Mouse (Mus musculus): ENCODE results near the gene Teddm3. TPM values are rescaled to one million over a fixed set of nuclear protein-coding genes. Genes with fewer than 3 reads are reported as not detected.

The Teddm3 gene
- polyA plus RNA-seq, 2 experiments, result not detected

GRCm38 (mm10) chr16:21191569-21191968, 37.8 kb upstream of the Teddm3 start:
- no peak for DNase-seq (ENCODE audit: low read depth in 3 of 3, low spot score in 3 of 3)
- no peaks in the 10 kb centered on the region for H3K9me3 ChIP-seq (ENCODE audit: control insufficient read depth, low read length)
- H3K4me1 ChIP-seq (replicated peaks; ENCODE audit: control insufficient read depth in 2 of 2, insufficient read depth in 2 of 2, low read length in 1 of 2), result no peaks in the 10 kb centered on the region
- ATAC-seq (ENCODE audit: insufficient read depth), result no peak
- H3K9ac ChIP-seq (replicated peaks), result no peak overlapping the region
- no peak overlapping the region for H3K4me2 ChIP-seq (ENCODE audit: low read depth)
- TF ChIP-seq EP300 (IDR thresholded peaks at IDR 0.05; ENCODE audit: low read depth) (no peak), CTCF (IDR thresholded peaks at IDR 0.05; ENCODE audit: low read depth) (no peak)
- H3K36me3 ChIP-seq (replicated peaks; ENCODE audit: control insufficient read depth, insufficient read depth, low read depth), result no peaks in the 10 kb centered on the region
- no peak overlapping the region for H3K27ac ChIP-seq
- WGBS (ENCODE audit: insufficient replicate concordance), result 61% methylated on average over 14 of the region's 14 CpGs
- no peak overlapping the region for H3K4me3 ChIP-seq (ENCODE audit: insufficient read depth in 1 of 2, low read depth in 2 of 2, low read length in 2 of 2)
- no peaks in the 10 kb centered on the region for H3K27me3 ChIP-seq (ENCODE audit: control insufficient read depth, insufficient read depth, low read length)

GRCm38 (mm10) chr16:21188345-21188744, 34.5 kb upstream of the Teddm3 start:
- ATAC-seq (ENCODE audit: insufficient read depth) (no peak), DNase-seq (ENCODE audit: low read depth in 3 of 3, low spot score in 3 of 3) (no peak)
- TF ChIP-seq CTCF (IDR thresholded peaks at IDR 0.05; ENCODE audit: low read depth) (peak; percentile 14; the same call in 1 of the 2 replicates), EP300 (IDR thresholded peaks at IDR 0.05; ENCODE audit: low read depth) (no peak)
- WGBS (ENCODE audit: insufficient replicate concordance), result 59% methylated on average over 3 of the region's 3 CpGs
- no peaks in the 10 kb centered on the region for H3K36me3 ChIP-seq (replicated peaks; ENCODE audit: control insufficient read depth, insufficient read depth, low read depth)
- no peak overlapping the region for H3K27ac ChIP-seq
- H3K4me3 ChIP-seq (ENCODE audit: insufficient read depth in 1 of 2, low read depth in 2 of 2, low read length in 2 of 2), result no peak overlapping the region
- no peak overlapping the region for H3K4me2 ChIP-seq (ENCODE audit: low read depth)
- no peaks in the 10 kb centered on the region for H3K27me3 ChIP-seq (ENCODE audit: control insufficient read depth, insufficient read depth, low read length)
- H3K9me3 ChIP-seq (ENCODE audit: control insufficient read depth, low read length), result no peaks in the 10 kb centered on the region
- no peak overlapping the region for H3K9ac ChIP-seq (replicated peaks)
- no peaks in the 10 kb centered on the region for H3K4me1 ChIP-seq (replicated peaks; ENCODE audit: control insufficient read depth in 2 of 2, insufficient read depth in 2 of 2, low read length in 1 of 2)

GRCm38 (mm10) chr16:21187568-21187967, 33.8 kb upstream of the Teddm3 start:
- WGBS (ENCODE audit: insufficient replicate concordance), result 30% methylated on average over 7 of the region's 7 CpGs
- TF ChIP-seq EP300 (IDR thresholded peaks at IDR 0.05; ENCODE audit: low read depth) (no peak), CTCF (IDR thresholded peaks at IDR 0.05; ENCODE audit: low read depth) (no peak)
- no peak for DNase-seq (ENCODE audit: low read depth in 3 of 3, low spot score in 3 of 3)

GRCm38 (mm10) chr16:21184697-21185096, 30.9 kb upstream of the Teddm3 start:
- Histone ChIP-seq H3K36me3 (replicated peaks; ENCODE audit: control insufficient read depth, insufficient read depth, low read depth) (no peaks in the 10 kb centered on the region), H3K9ac (replicated peaks) (no peak overlapping the region), H3K27me3 (ENCODE audit: control insufficient read depth, insufficient read depth, low read length) (no peaks in the 10 kb centered on the region)

More at GRCm38 (mm10) chr16:21187568-21187967, 33.8 kb upstream of the Teddm3 start:
- Histone ChIP-seq H3K36me3 (replicated peaks; ENCODE audit: control insufficient read depth, insufficient read depth, low read depth) (no peaks in the 10 kb centered on the region), H3K4me3 (ENCODE audit: insufficient read depth in 1 of 2, low read depth in 2 of 2, low read length in 2 of 2) (no peak overlapping the region), H3K4me1 (replicated peaks; ENCODE audit: control insufficient read depth in 2 of 2, insufficient read depth in 2 of 2, low read length in 1 of 2) (no peaks in the 10 kb centered on the region), H3K4me2 (ENCODE audit: low read depth) (no peak overlapping the region), H3K9ac (replicated peaks) (no peak overlapping the region), H3K27ac (no peak overlapping the region), H3K9me3 (ENCODE audit: control insufficient read depth, low read length) (no peaks in the 10 kb centered on the region), H3K27me3 (ENCODE audit: control insufficient read depth, insufficient read depth, low read length) (no peaks in the 10 kb centered on the region)
- no peak for ATAC-seq (ENCODE audit: insufficient read depth)

GRCm38 (mm10) chr16:21182108-21182507, 28.3 kb upstream of the Teddm3 start:
- TF ChIP-seq CTCF (IDR thresholded peaks at IDR 0.05; ENCODE audit: low read depth), result no peak
- no peak for TF ChIP-seq EP300 (IDR thresholded peaks at IDR 0.05; ENCODE audit: low read depth)
- Histone ChIP-seq H3K4me2 (ENCODE audit: low read depth) (no peak overlapping the region), H3K9ac (replicated peaks) (no peak overlapping the region), H3K4me1 (replicated peaks; ENCODE audit: control insufficient read depth in 2 of 2, insufficient read depth in 2 of 2, low read length in 1 of 2) (no peaks in the 10 kb centered on the region), H3K27me3 (ENCODE audit: control insufficient read depth, insufficient read depth, low read length) (no peaks in the 10 kb centered on the region), H3K27ac (no peak overlapping the region), H3K36me3 (replicated peaks; ENCODE audit: control insufficient read depth, insufficient read depth, low read depth) (no peaks in the 10 kb centered on the region), H3K4me3 (ENCODE audit: insufficient read depth in 1 of 2, low read depth in 2 of 2, low read length in 2 of 2) (no peak overlapping the region), H3K9me3 (ENCODE audit: control insufficient read depth, low read length) (no peaks in the 10 kb centered on the region)
- DNase-seq (ENCODE audit: low read depth in 3 of 3, low spot score in 3 of 3) (no peak), ATAC-seq (ENCODE audit: insufficient read depth) (no peak)
- WGBS (ENCODE audit: insufficient replicate concordance), result 18% methylated on average over 1 of the region's 1 CpGs

More at GRCm38 (mm10) chr16:21184697-21185096, 30.9 kb upstream of the Teddm3 start:
- ATAC-seq (ENCODE audit: insufficient read depth) (no peak), DNase-seq (ENCODE audit: low read depth in 3 of 3, low spot score in 3 of 3) (no peak)
- Histone ChIP-seq H3K4me1 (replicated peaks; ENCODE audit: control insufficient read depth in 2 of 2, insufficient read depth in 2 of 2, low read length in 1 of 2) (no peaks in the 10 kb centered on the region), H3K27ac (no peak overlapping the region), H3K9me3 (ENCODE audit: control insufficient read depth, low read length) (no peaks in the 10 kb centered on the region), H3K4me3 (ENCODE audit: insufficient read depth in 1 of 2, low read depth in 2 of 2, low read length in 2 of 2) (no peak overlapping the region), H3K4me2 (ENCODE audit: low read depth) (no peak overlapping the region)
- TF ChIP-seq CTCF (IDR thresholded peaks at IDR 0.05; ENCODE audit: low read depth) (no peak), EP300 (IDR thresholded peaks at IDR 0.05; ENCODE audit: low read depth) (no peak)
